ENCODE assay signal across 8 mouse cellular contexts in the genomic region with DNA sequence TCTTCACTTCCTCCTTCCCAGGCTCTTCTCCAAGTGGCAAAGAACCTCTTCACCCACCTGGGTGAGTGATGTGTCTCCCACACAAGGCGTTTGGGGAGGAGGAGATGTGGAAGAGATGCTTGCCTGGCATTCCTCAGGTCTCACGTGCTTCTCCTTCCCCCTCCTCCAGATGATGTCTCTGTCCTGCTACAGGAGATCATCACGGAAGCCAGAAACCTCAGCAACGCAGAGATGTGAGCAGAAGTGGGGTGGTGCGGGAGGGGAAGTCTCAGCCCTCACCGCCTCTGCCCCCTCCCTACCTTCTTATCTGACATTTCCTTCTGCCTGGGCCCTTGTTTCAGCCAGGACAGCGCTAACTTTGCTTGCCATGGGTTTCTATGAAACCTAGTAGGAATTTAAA.
DNase-seq lines count a peak whose midpoint lies in the region; ATAC-seq and TF ChIP-seq lines count a peak whose summit lies in the region.
"Had no signal": no experiment of that assay in that cellular context is flagged by ENCODE, and none has a peak within 500 bp of the region (broad histone marks: within the 10 kb centered on the region; RNA-seq: fewer than 3 reads in every experiment).

No protein-coding gene starts in this region.

- no peak overlapping the region for H3K9ac ChIP-seq in liver, embryonic 12.5 days
- H3K9ac ChIP-seq in MEL (ENCODE audit: control insufficient read depth, low read depth, low read length, poor library complexity, severe bottlenecking): peak overlapping the region; percentile 29; the same call in 1 of the 2 replicates

- peak in 1 of 2 experiments; percentile 37; a peak in 1 of 4 replicates for TF ChIP-seq EP300 in MEL (IDR thresholded peaks at IDR 0.05; ENCODE audit: low read depth in 1 of 2, low read length in 2 of 2)

- intact Hi-C loops in gastrocnemius, postnatal 14 days (cut with DNase I; ENCODE audit: low total_unique reads): loop anchor here (2.0 kb wide), 1 partner anchor 53 kb away; no protein-coding TSS in a partner anchor

- H3K4me3 ChIP-seq in liver, embryonic 12.5 days: no peak overlapping the region
- peak overlapping the region in 1 of 2 experiments; percentile 43; a peak in 2 of 4 replicates for H3K4me3 ChIP-seq in MEL (ENCODE audit: control insufficient read depth in 1 of 2, insufficient read depth in 1 of 2, low read depth in 2 of 2, low read length in 2 of 2)

- no peak for TF ChIP-seq RAD21 in MEL (IDR thresholded peaks at IDR 0.05; ENCODE audit: low read depth, low read length)

- peaks cover 14% of the 10 kb centered on the region for H3K4me1 ChIP-seq in liver, embryonic 12.5 days
- peaks cover 0 to 11% of the 10 kb centered on the region in 2 experiments; a peak in 2 of 4 replicates for H3K4me1 ChIP-seq in MEL (ENCODE audit: control insufficient read depth in 1 of 2, insufficient read depth in 2 of 2, low read length in 2 of 2)

- no peak for TF ChIP-seq POLR2A in MEL (IDR thresholded peaks at IDR 0.05; ENCODE audit: control insufficient read depth in 1 of 2, insufficient read depth in 1 of 2, low read depth in 1 of 2, low read length in 2 of 2, poor library complexity in 1 of 2)

- WGBS in liver, embryonic 12.5 days (ENCODE audit: insufficient replicate concordance): 7% methylated on average over 7 of the region's 7 CpGs

- H3K79me2 ChIP-seq in MEL (ENCODE audit: control insufficient read depth, insufficient read depth, low read length, poor library complexity): no peaks in the 10 kb centered on the region

- H3K9me3 ChIP-seq in liver, embryonic 12.5 days (replicated peaks): no peaks in the 10 kb centered on the region
- no peaks in the 10 kb centered on the region for H3K9me3 ChIP-seq in MEL (replicated peaks; ENCODE audit: insufficient read depth, low read length)
- H3K9me3 ChIP-seq: embryonic facial prominence, embryonic 13.5 days had no signal

- peaks cover 40% of the 10 kb centered on the region for H3K27me3 ChIP-seq in liver, embryonic 12.5 days (replicated peaks)
- H3K27me3 ChIP-seq in MEL (ENCODE audit: control insufficient read depth in 1 of 2, insufficient read depth in 2 of 2, low read length in 2 of 2): no peaks in the 10 kb centered on the region; a peak in 1 of 4 replicates

- ATAC-seq in liver, embryonic 12.5 days: no peak
- ATAC-seq in hematopoietic stem cell, adult 5-6 weeks (replicated peaks in 1 of 2; ENCODE audit: insufficient read depth in 1 of 2, low FRiP score in 2 of 2, low TSS enrichment in 1 of 2, low read depth in 1 of 2, poor library complexity in 2 of 2, severe bottlenecking in 2 of 2): peak; percentile 39 to 48; a peak in 2 of 4 replicates

- no peak; a peak in 1 of 6 replicates for TF ChIP-seq CTCF in MEL (IDR thresholded peaks at IDR 0.05 in 2 of 3, conservative IDR thresholded peaks at IDR 0.05 in 1 of 3; ENCODE audit: control insufficient read depth in 1 of 3, insufficient read depth in 1 of 3, low read depth in 2 of 3, low read length in 3 of 3, poor library complexity in 1 of 3, severe bottlenecking in 1 of 3)

- DNase-seq in liver (no peak), MEL (ENCODE audit: low read depth, low spot score) (peak; percentile 84)
- peak; percentile 77 for DNase-seq in naive thymus-derived CD4-positive, alpha-beta T cell, adult 2 months (ENCODE audit: low read depth)
- DNase-seq in embryo, embryonic 10 days (ENCODE audit: low spot score): no peak
- no peak for DNase-seq in gastrocnemius, postnatal 14 days

- no peaks in the 10 kb centered on the region for H3K36me3 ChIP-seq in liver, embryonic 12.5 days
- no peaks in the 10 kb centered on the region for H3K36me3 ChIP-seq in MEL (ENCODE audit: control insufficient read depth in 1 of 2, insufficient read depth in 2 of 2, low read length in 2 of 2)
- H3K36me3 ChIP-seq: embryonic facial prominence, embryonic 13.5 days had no signal

- H3K27ac ChIP-seq in liver, embryonic 12.5 days: no peak overlapping the region
- no peak overlapping the region for H3K27ac ChIP-seq in MEL (ENCODE audit: control insufficient read depth, low read depth, low read length)
- H3K27ac ChIP-seq: embryonic facial prominence, embryonic 13.5 days had no signal

- peak overlapping the region; percentile 58 for H3K4me2 ChIP-seq in liver, embryonic 12.5 days

TF ChIP-seq in MEL, 35 proteins besides CTCF, POLR2A, EP300 and RAD21:
- TF ChIP-seq RCOR1 (IDR thresholded peaks at IDR 0.05; ENCODE audit: low read depth, low read length) (peak; percentile 34; the same call in 1 of the 2 replicates), KAT2A (conservative IDR thresholded peaks at IDR 0.05; ENCODE audit: low read depth, low read length) (no peak), MAZ (IDR thresholded peaks at IDR 0.05; ENCODE audit: low read depth, low read length) (peak; percentile 92; the same call in 1 of the 2 replicates), ETS1 (IDR thresholded peaks at IDR 0.05; ENCODE audit: low read depth, low read length) (no peak), TCF12 (IDR thresholded peaks at IDR 0.05; ENCODE audit: low read depth, low read length) (0 out of 2 replicates have a peak, but pooled peaks have one; percentile 24), TAL1 (IDR thresholded peaks at IDR 0.05; ENCODE audit: low read length) (peak; percentile 72), MEF2A (IDR thresholded peaks at IDR 0.05; ENCODE audit: extremely low read depth, insufficient replicate concordance, low read depth, low read length, poor library complexity, severe bottlenecking) (no peak), CHD2 (IDR thresholded peaks at IDR 0.05; ENCODE audit: low read length) (no peak), BHLHE40 (IDR thresholded peaks at IDR 0.05; ENCODE audit: borderline replicate concordance, low read depth, low read length) (peak; percentile 67; the same call in 1 of the 2 replicates), POLR2AphosphoS2 (IDR thresholded peaks at IDR 0.05; ENCODE audit: low read length) (no peak), ZC3H11A (IDR thresholded peaks at IDR 0.05; ENCODE audit: low read depth, low read length) (no peak), MYB (IDR thresholded peaks at IDR 0.05; ENCODE audit: low read depth, low read length) (no peak), GATA1 (IDR thresholded peaks at IDR 0.05; ENCODE audit: low read depth, low read length) (peak; percentile 63; the same call in 1 of the 2 replicates)

Comparison
In these comparisons a context has a peak if more than half of its experiments do, and no peak if none do; other contexts are left out.
1. DNase-seq: peak in MEL (single experiment) and naive thymus-derived CD4-positive, alpha-beta T cell, adult 2 months (single experiment); none in liver (single experiment), embryo, embryonic 10 days (single experiment) and gastrocnemius, postnatal 14 days (single experiment).